ENCODE assay signal across 25 mouse cellular contexts in genomic region chr9:101198261-101198660, GRCm38 (mm10). TPM values are rescaled to one million over a fixed set of nuclear protein-coding genes. Genes with fewer than 3 reads are reported as not detected.
DNase-seq lines count a peak whose midpoint lies in the region; ATAC-seq and TF ChIP-seq lines count a peak whose summit lies in the region.
"Had no signal": no experiment of that assay in that cellular context is flagged by ENCODE, and none has a peak within 500 bp of the region (broad histone marks: within the 10 kb centered on the region; RNA-seq: fewer than 3 reads in every experiment).

No protein-coding gene starts in this region.

- intact Hi-C loops in gastrocnemius, adult 2 months (cut with DNase I) = no loop called here

- H3K9ac ChIP-seq in heart, embryonic 12.5 days = peak overlapping the region; percentile 74
- peak overlapping the region; percentile 82 for H3K9ac ChIP-seq in heart, embryonic 16.5 days (ENCODE audit: low read length)
- no peak overlapping the region for H3K9ac ChIP-seq in limb, embryonic 15.5 days
- H3K9ac ChIP-seq: embryonic facial prominence, embryonic 12.5 days; forebrain, embryonic 12.5 days; hindbrain, embryonic 12.5 days had no signal

- 48% methylated on average over 3 of the region's 3 CpGs for WGBS in heart, embryonic 12.5 days
- 31% methylated on average over 3 of the region's 3 CpGs for WGBS in heart, embryonic 16.5 days
- 80% methylated on average over 3 of the region's 3 CpGs for WGBS in limb, embryonic 15.5 days
- 94% methylated on average over 3 of the region's 3 CpGs for WGBS in limb, embryonic 10.5 days

- H3K27ac ChIP-seq in gastrocnemius, adult 2 months = peak overlapping the region; percentile 92
- peak overlapping the region; percentile 98 for H3K27ac ChIP-seq in heart, embryonic 12.5 days (ENCODE audit: poor library complexity, severe bottlenecking)
- peak overlapping the region; percentile 99 for H3K27ac ChIP-seq in heart, embryonic 16.5 days (ENCODE audit: low read length)
- peak overlapping the region; percentile 17; the same call in 1 of the 2 replicates for H3K27ac ChIP-seq in limb, embryonic 15.5 days
- H3K27ac ChIP-seq in limb, embryonic 10.5 days = no peak overlapping the region
- H3K27ac ChIP-seq: embryonic facial prominence, embryonic 12.5 days; forebrain, embryonic 12.5 days; hindbrain, embryonic 12.5 days had no signal

- TF ChIP-seq CTCF in gastrocnemius, adult 2 months (IDR thresholded peaks at IDR 0.05) = peak; percentile 7; the same call in 1 of the 2 replicates

- H3K4me1 ChIP-seq in heart, embryonic 12.5 days (replicated peaks) = peaks cover 14% of the 10 kb centered on the region
- H3K4me1 ChIP-seq in heart, embryonic 16.5 days (ENCODE audit: control insufficient read depth, insufficient read depth, low read length) = peaks cover 15% of the 10 kb centered on the region
- H3K4me1 ChIP-seq in limb, embryonic 15.5 days = peaks cover 6% of the 10 kb centered on the region; the same call in 1 of the 2 replicates
- H3K4me1 ChIP-seq in limb, embryonic 10.5 days = peaks cover 6% of the 10 kb centered on the region
- H3K4me1 ChIP-seq: embryonic facial prominence, embryonic 12.5 days; hindbrain, embryonic 12.5 days had no signal

- H3K27me3 ChIP-seq in heart, embryonic 12.5 days (replicated peaks) = no peaks in the 10 kb centered on the region
- H3K27me3 ChIP-seq in heart, embryonic 16.5 days (ENCODE audit: control insufficient read depth, insufficient read depth, low read length) = no peaks in the 10 kb centered on the region
- H3K27me3 ChIP-seq in limb, embryonic 15.5 days = no peaks in the 10 kb centered on the region
- H3K27me3 ChIP-seq in limb, embryonic 10.5 days (ENCODE audit: low read depth, poor library complexity, severe bottlenecking) = no peaks in the 10 kb centered on the region
- H3K27me3 ChIP-seq: embryonic facial prominence, embryonic 12.5 days; forebrain, embryonic 12.5 days; hindbrain, embryonic 12.5 days had no signal

- ATAC-seq in heart, embryonic 12.5 days (ENCODE audit: insufficient number of reproducible peaks, low FRiP score) = no peak
- peak; percentile 55; the same call in 1 of the 2 replicates for ATAC-seq in heart, embryonic 16.5 days (replicated peaks; ENCODE audit: extremely low read depth, insufficient read depth, low FRiP score)
- no peak for ATAC-seq in limb, embryonic 15.5 days (ENCODE audit: insufficient number of reproducible peaks, low FRiP score, low TSS enrichment, low read depth)
- ATAC-seq: CD4-positive, CD25-positive, alpha-beta regulatory T cell, adult 4 months; forebrain, embryonic 16.5 days; hindbrain, embryonic 16.5 days; inflammation-experienced regulatory T-cells, adult 6 months; intestine, postnatal 0 days had no signal

- DNase-seq in gastrocnemius, adult 2 months = no peak
- DNase-seq in gastrocnemius, adult 8-10 months (ENCODE audit: low spot score in 2 of 2) = no peak
- no peak for DNase-seq in heart, adult 18-20 months
- DNase-seq in heart, adult 8-10 months (ENCODE audit: low spot score) = no peak
- no peak for DNase-seq in limb, embryonic 10.5 days (ENCODE audit: low spot score)
- DNase-seq: adrenal gland, postnatal 10 days; B cell, adult 2 months; cerebellum, adult 11 months; cerebellum, adult 8-10 months; cerebellum, postnatal 14 days; embryo, embryonic 11 days; gastrocnemius, postnatal 25 days; kidney, adult 8-10 months had no signal

- peak overlapping the region; percentile 18 for H3K4me2 ChIP-seq in heart, embryonic 12.5 days
- H3K4me2 ChIP-seq in heart, embryonic 16.5 days (ENCODE audit: low read depth, low read length) = peak overlapping the region; percentile 40; the same call in 1 of the 2 replicates
- H3K4me2 ChIP-seq in limb, embryonic 15.5 days = no peak overlapping the region
- H3K4me2 ChIP-seq: embryonic facial prominence, embryonic 12.5 days; forebrain, embryonic 12.5 days; hindbrain, embryonic 12.5 days had no signal

- H3K9me3 ChIP-seq in heart, embryonic 12.5 days (replicated peaks) = no peaks in the 10 kb centered on the region
- H3K9me3 ChIP-seq in heart, embryonic 16.5 days (replicated peaks; ENCODE audit: control insufficient read depth, low read length) = no peaks in the 10 kb centered on the region
- H3K9me3 ChIP-seq in limb, embryonic 15.5 days = no peaks in the 10 kb centered on the region
- no peaks in the 10 kb centered on the region for H3K9me3 ChIP-seq in limb, embryonic 10.5 days (replicated peaks)
- H3K9me3 ChIP-seq: embryonic facial prominence, embryonic 12.5 days; forebrain, embryonic 12.5 days; G1E; hindbrain, embryonic 12.5 days had no signal

- H3K36me3 ChIP-seq in heart, embryonic 12.5 days = peaks cover 7% of the 10 kb centered on the region
- H3K36me3 ChIP-seq in heart, embryonic 16.5 days (ENCODE audit: control insufficient read depth, insufficient read depth) = peaks cover 4% of the 10 kb centered on the region; the same call in 1 of the 2 replicates
- no peaks in the 10 kb centered on the region for H3K36me3 ChIP-seq in limb, embryonic 15.5 days
- no peaks in the 10 kb centered on the region for H3K36me3 ChIP-seq in limb, embryonic 10.5 days
- H3K36me3 ChIP-seq: embryonic facial prominence, embryonic 12.5 days; forebrain, embryonic 12.5 days; G1E had no signal

- H3K4me3 ChIP-seq in gastrocnemius, adult 2 months = peak overlapping the region; percentile 74
- H3K4me3 ChIP-seq in heart, embryonic 12.5 days = peak overlapping the region; percentile 55
- H3K4me3 ChIP-seq in heart, embryonic 16.5 days (ENCODE audit: low read length) = peak overlapping the region; percentile 57
- no peak overlapping the region for H3K4me3 ChIP-seq in limb, embryonic 15.5 days
- no peak overlapping the region for H3K4me3 ChIP-seq in limb, embryonic 10.5 days
- H3K4me3 ChIP-seq: embryonic facial prominence, embryonic 12.5 days; forebrain, embryonic 12.5 days; hindbrain, embryonic 12.5 days had no signal

RNA-seq across cellular contexts. Expression of gene Ppp2r3a, which starts 53.3 kb away (rescaled TPM):
- total RNA-seq in gastrocnemius, adult 2 months (2021) = 100 to 1,000 TPM; 162 to 209 TPM
- 100 to 1,000 TPM; 149 to 175 (median 166) TPM for total RNA-seq in gastrocnemius, adult 8-10 months (2022)
- 80.5 and 83.7 TPM in 2 replicates for polyA plus RNA-seq in heart, embryonic 12.5 days (2016; fragmentation: Nextera tagmentation; extraction: Ambion mirVana)
- 100 to 1,000 TPM; 206 to 224 TPM for total RNA-seq in heart, adult 18-20 months (2021)
- polyA plus RNA-seq in heart, embryonic 16.5 days (2015; fragmentation: Nextera tagmentation; extraction: Ambion mirVana) = 88.0 and 92.6 TPM in 2 replicates
- 100 to 1,000 TPM; 204 to 239 (median 221) TPM for total RNA-seq in heart, adult 8-10 months (2022)
- 17.3 and 22.6 TPM in 2 replicates for polyA plus RNA-seq in limb, embryonic 15.5 days (2015; fragmentation: Nextera tagmentation; extraction: Ambion mirVana)
- polyA plus RNA-seq in limb, embryonic 10.5 days (2016; fragmentation: Nextera tagmentation; extraction: Ambion mirVana) = 7.1 and 10.3 TPM in 2 replicates
- polyA plus RNA-seq: G1E had no signal

Comparison
In these comparisons a context has a peak if more than half of its experiments do, and no peak if none do; other contexts are left out.
1. H3K4me3 ChIP-seq: peak in gastrocnemius, adult 2 months (single experiment), heart, embryonic 12.5 days (single experiment) and heart, embryonic 16.5 days (single experiment); none in limb, embryonic 15.5 days (single experiment) and limb, embryonic 10.5 days (single experiment).